Mouse (Mus musculus) spleen, adult 18-20 months (tissue): ENCODE measurements around the gene Mcpt2.
"Not testable (repeated sequence)": the region's sequence is repeated elsewhere in the genome, so short reads cannot be mapped to it uniquely, and the experiment has no call there.

ENCODE experiments used
- DNase-seq, 2 experiments: peaks; one replicate each; pipeline ENCODE4 v3.0.0; 2022; ENCODE audit warnings: mixed read lengths in 2 of 2

Gene Mcpt2

DNA sequence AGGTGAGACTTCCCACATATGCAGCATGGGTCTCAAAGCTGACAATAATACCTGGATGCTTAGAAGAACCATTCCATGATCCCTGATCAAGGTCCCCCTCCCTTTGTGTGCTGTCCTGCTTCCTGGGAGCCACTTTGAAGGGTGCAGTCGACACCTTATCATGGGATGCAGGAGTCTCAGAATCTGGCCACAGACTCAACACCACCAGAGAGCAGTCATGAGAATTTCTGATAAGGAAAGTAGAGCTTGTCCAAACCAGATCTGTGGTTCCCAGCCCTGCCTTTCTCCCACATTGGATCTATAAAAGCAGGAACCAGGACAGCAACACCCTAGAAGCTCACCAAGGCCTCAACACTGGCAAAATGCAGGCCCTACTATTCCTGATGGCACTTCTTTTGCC lies at the start of gene Mcpt2:
TSS of gene Mcpt2 (plus strand) at position 250 of the 400 bp plus-strand sequence.
- not testable (repeated sequence) for DNase-seq

DNA sequence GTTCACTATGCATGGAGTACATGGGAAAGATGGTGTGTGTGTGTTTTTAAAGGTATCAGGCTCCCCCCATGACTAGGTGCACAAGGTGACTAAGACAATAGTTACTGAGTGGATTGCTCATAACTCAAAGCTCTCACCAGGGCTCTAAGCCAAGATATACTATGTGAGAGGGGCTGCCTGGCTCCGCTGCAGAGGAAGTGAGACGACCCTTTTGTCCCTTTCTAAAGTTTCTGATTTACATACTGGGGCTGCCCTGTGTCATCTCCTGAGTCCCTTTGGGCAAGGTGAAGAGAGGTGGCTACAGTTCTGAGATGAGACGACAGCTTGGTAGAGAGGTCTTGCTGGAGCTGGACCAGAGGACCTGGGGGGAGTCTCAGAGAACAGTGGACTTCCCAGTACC lies 28.7 kb upstream of the Mcpt2 start:
- DNase-seq = no peak

DNA sequence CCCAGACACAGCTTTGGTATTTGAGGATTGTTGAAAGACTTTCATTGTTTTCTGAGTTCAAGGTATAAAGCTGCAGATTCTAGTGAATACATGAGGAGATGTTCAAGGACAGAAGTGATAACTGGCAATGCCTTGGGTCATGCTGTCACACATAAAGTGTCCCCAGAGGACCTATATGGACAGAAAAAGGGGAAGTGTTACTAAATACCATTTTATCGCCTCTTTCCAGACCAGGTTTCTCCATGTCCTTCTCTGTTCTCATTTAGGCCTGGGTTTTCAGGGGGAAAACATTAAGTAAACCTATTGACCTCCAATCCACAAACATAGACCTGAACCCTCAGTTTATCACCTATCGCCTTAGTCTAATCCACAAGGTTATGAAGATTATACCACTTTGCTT lies 27.9 kb upstream of the Mcpt2 start:
- no peak for DNase-seq

DNA sequence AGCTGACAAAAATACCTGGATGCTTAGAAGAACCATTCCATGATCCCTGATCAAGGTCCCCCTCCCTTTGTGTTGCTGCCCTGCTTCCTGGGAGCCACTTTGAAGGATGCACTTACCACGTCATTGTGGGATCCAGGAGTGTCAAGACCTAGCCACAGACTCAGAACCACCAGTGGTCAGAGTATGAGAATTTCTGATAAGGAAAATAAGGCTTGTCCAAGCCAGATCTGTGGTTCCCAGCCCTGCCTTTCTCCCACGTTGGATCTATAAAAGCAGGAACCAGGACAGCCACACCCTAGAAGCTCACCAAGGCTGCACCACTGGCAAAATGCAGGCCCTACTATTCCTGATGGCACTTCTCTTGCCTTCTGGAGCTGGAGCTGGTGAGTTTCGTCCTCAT lies 24.2 kb upstream of the Mcpt2 start, which contains the start of gene Mcpt1:
TSS of gene Mcpt1 (plus strand) at position 301 of the 400 bp plus-strand sequence.
- not testable (repeated sequence) for DNase-seq

DNA sequence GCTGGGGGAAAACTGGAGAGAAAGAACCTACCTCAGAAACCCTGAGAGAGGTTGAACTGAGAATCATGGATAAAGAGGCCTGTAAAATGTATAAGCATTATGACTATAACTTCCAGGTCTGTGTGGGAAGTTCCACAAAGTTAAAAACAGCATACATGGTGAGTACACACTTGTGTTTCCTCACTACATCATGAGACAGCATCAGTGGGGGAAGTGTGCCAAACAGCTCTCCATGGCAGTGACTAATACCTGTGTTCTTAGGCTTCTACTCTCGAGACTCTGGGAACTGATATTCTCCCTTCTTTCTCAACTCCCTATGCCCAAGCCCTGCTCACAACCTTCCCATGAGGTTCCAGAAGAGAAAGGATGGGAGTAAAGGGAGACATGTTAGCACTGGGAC lies 22.4 kb upstream of the Mcpt2 start:
- no peak for DNase-seq

DNA sequence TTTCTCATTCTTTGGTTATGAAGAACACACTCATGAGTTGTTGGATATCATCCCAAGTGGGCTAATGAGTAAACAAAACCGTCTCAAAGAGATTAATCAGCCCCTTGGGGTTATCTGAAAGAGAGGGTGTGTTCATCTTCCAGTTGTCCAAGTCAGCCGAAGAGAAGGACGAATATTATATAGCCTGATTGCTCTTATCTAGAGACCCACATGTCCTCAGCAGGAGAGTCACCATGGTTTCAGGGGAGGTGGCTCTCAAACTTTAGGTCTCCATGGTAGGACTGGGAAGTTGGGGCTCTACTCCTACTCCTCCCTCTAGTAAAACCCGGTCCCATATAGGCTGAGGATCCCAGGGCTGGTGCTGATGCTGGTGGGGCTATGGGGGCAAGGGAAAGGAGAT lies 20.5 kb upstream of the Mcpt2 start:
- not testable (repeated sequence) for DNase-seq

DNA sequence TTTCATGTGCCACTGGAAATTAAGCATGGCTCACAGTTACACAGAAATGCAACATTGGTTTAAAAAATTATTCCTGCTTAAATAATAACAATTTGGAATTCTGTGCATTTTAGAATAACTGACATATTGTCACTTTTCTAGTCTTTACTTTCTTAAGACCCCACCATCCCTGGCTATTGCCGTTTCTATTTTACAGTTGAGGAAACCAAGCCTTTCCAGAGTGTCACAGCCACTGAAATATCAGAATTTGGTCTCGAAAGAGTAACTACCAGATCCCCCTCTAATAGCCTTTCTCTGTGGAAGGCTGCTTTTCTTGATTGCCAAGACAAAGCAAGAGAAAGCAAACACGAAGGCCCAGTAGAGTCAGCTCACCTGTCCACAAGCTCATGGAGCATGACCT lies 11.4 kb upstream of the Mcpt2 start, which contains the start of gene Mcpt9:
TSS of gene Mcpt9 (minus strand) at position 101 of the 400 bp plus-strand sequence.
- not testable (repeated sequence) for DNase-seq

DNA sequence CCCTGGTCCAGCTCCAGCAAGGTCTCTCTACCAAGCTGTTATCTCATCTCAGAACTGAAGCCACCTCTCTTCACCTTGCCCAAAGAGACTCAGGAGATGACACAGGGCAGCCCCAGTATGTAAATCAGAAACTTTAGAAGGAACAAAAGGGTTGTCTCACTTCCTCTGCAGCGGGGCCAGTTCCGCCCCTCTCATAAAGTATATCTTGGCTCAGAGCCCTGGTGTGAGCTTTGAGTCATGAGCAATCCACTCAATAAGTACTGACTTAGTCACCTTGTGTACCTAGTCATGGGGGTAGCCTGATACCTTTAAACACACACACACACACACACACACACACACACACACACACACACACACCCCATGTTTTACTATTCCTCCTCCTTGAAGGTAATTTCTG lies 7.4 kb upstream of the Mcpt2 start:
- DNase-seq = no peak

DNA sequence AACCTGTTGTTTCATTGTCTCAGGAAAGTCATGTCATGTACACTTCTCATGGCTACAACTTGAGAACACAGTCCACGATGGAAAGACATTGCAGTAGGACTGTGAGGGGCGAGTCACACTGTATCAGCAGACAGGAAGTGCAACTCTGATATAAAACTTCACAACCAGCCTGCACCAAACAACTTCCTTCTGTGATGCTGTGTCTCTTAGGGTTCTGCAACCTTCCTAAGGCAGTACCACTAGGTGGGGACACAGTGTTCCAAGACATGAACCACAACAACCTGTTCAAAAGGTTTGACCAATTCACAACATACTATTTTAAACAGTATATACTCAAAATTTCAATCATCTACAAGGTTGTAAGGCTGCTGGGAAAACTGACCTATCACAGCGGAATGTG lies 13.6 kb downstream of the Mcpt2 start:
- no peak for DNase-seq

DNA sequence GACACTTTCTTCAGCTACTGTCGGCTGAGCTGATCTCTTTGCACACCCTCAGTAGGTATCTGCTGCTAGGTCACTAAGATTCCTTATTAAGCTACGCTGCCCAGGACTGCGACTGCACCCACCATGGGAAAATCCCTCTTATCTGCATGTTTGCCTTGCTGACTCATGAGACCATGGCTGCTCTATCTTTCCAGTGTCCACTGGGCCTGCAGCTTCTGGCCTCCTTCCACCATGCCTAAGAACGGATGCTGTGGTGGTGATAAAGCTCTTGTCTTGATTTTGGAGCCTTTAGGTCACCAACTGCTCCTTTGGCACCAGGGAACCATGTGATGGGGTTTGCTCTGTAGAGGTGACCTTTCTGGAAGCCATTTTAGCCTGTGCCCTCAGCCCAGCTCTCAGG lies 15.9 kb downstream of the Mcpt2 start:
- no peak for DNase-seq

DNA sequence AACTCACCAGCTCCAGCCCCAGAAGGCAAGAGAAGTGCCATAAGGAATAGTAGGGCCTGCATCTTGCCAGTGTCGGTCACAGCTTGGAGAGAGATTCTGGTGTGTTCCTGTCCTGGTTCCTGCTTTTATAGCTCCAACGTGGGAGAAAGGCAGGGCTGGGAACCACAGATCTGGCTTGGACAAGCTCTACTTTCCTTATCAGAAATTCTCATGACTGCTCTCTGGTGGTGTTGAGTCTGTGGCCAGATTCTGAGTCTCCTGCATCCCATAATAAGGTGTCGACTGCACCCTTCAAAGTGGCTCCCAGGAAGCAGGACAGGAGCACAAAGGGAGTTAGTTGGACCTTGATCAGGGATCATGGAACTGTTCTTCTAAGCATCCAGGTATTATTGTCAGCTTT lies 20.4 kb downstream of the Mcpt2 start, which contains the start of gene Mcpt4:
TSS of gene Mcpt4 (minus strand) at position 101 of the 400 bp plus-strand sequence.
- not testable (repeated sequence) for DNase-seq

DNA sequence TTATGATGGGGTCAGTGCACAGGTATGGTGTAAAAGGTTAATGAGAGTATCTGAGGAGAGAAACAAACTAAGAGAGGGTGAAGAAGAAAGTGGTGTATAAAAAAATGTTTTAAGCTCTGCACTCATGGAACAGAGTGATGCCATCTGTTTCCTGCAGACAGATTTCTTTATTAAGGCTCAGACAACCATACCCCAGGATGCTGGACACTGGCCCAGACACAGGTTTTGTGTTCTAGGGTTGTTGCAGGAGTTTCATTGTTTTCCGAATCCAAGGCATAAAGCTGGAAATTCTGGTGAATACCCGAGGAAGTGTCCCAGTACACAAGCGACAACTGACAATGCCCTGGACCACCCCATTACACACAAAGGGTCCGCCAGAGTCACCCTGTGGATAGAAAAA lies 40.2 kb downstream of the Mcpt2 start:
- DNase-seq = no peak

DNA sequence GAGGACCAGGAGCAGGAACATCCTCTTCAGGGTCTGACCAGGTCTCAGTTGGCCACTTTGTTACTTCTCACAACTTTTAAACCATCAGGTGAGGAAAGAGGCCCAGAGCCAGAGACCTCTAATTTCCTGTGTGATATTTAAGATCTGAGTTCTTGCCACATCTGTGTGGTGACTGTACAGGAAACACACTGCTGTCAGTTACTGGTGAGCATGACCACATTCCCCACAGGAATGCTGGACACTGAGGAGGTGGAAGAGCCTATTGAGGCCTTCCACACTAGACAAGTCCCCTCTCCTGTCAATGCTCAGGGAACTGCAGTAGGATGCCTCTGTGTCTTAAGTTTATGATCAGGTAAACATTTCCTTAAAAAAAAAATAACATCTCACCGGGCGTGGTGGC lies 43.3 kb downstream of the Mcpt2 start, which contains the start of gene Mcpt8:
TSS of gene Mcpt8 (minus strand) at position 107 of the 400 bp plus-strand sequence.
- DNase-seq = no peak

DNA sequence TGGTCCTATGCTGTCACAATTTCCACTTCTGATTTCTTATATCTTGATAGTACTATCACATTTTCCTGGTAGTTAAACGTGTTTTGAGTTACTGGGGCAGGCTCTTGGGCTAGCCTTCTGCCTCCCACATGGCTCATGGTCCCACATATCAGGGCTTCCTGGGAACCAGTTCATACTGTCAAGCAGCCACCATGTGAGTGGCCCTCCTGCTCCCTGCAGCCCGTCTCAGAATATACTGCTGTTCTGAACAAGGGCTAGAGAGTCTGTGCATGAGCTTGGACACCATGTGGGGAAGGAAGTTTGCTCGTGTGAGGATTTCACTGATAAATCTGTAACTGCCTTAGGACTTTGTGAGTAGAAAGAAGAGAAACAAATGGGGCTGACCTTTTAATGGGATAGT lies 44.9 kb downstream of the Mcpt2 start:
- DNase-seq = no peak

DNA sequence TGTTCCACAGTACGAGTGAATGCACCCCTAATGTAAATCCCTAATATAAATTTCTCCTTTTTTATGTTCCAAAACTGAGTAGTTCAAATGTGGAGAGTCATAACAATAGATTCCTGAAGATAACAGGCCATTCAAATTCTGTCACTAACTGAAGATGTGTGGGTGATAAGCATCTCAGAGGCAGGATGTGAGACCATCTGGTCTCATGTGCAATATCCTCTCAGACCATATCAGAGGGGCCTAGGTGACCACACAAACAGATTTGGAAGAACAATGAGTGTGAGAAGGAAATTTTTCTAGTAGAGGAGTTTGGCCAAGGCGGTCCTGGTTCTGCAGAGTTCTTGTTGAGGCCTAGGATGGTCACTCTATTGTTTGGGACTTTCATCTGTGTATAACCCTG lies 51.5 kb downstream of the Mcpt2 start:
- DNase-seq = no peak
